Mouse (Mus musculus) kidney, postnatal 0 days (tissue): ENCODE measurements around the gene Wrnip1. TPM values are rescaled to one million over a fixed set of nuclear protein-coding genes. Genes with fewer than 3 reads are reported as not detected.

Experiments used
- ATAC-seq: fragments of 200-750 bp; cut with Nextera tagmentation; replicated peaks from 2 replicates; pipeline ENCODE4 v1.8.0; 2017; ENCODE audit warnings: low read depth, moderate number of reproducible peaks, moderate TSS enrichment, moderate library complexity; ENCODE audit not compliant: low FRiP score
- DNase-seq: peaks from one replicate; pipeline ENCODE4 v3.0.0-alpha.2; 2016; ENCODE audit warnings: low spot score
- H3K27ac ChIP-seq: fragments of 300-500 bp; sonication (generic); 2 replicates; pipeline ENCODE4 v1.5.1; 2014; ENCODE audit warnings: mild to moderate bottlenecking
- H3K27me3 ChIP-seq: fragments of 300-500 bp; sonication (generic); 2 replicates; pipeline ENCODE4 v1.6.1; 2014; ENCODE audit warnings: low read length, mixed read lengths; ENCODE audit not compliant: insufficient read depth
- H3K36me3 ChIP-seq: fragments of 300-500 bp; sonication (generic); 2 replicates; pipeline ENCODE4 v1.6.1; 2014; ENCODE audit warnings: low read length, mixed read lengths; ENCODE audit not compliant: insufficient read depth
- H3K4me1 ChIP-seq: fragments of 300-500 bp; sonication (generic); replicated peaks from 2 replicates; pipeline ENCODE4 v1.6.1; 2014; ENCODE audit warnings: antibody characterized with exemption, low read length, mixed read lengths; ENCODE audit not compliant: insufficient read depth
- H3K4me2 ChIP-seq: fragments of 300-500 bp; sonication (generic); 2 replicates; pipeline ENCODE4 v1.6.1; 2014; ENCODE audit warnings: mild to moderate bottlenecking, low read length, moderate library complexity, mixed read lengths
- H3K4me3 ChIP-seq: fragments of 300-500 bp; sonication (generic); replicated peaks from 2 replicates; pipeline ENCODE4 v1.5.1; 2014; ENCODE audit warnings: low read depth, low read length
- H3K9ac ChIP-seq: fragments of 300-500 bp; sonication (generic); 2 replicates; pipeline ENCODE4 v1.6.1; 2014; ENCODE audit warnings: low read depth, low read length
- H3K9me3 ChIP-seq: fragments of 300-500 bp; sonication (generic); replicated peaks from 2 replicates; pipeline ENCODE4 v1.6.1; 2016; ENCODE audit warnings: low read length, inconsistent platforms, mixed read lengths
- CTCF ChIP-seq: IDR thresholded peaks from 2 replicates; pipeline ENCODE4 v1.5.1; 2016; ENCODE audit warnings: antibody characterized with exemption, low read depth, mild to moderate bottlenecking, moderate library complexity
- WGBS: fragments of 180-500 bp; shearing (Covaris S2); extraction: QIAGEN DNeasy Blood & Tissue Kit; methylation state at CpG from one replicate; pipeline ENCODE4 v1.1.7; 2014; 5-methylcytosine and 5-hydroxymethylcytosine counted together
- polyA plus RNA-seq: library from polyadenylated mRNA; unstranded; fragments of >200 nt; fragmentation: Nextera tagmentation; extraction: Ambion mirVana; gene quantifications from 2 replicates; pipeline ENCODE4 v1.2.1, GENCODE M21; 2015

Wrnip1 gene
- polyA plus RNA-seq, 1 experiment from 2014 or later: 25.8 TPM

DNA sequence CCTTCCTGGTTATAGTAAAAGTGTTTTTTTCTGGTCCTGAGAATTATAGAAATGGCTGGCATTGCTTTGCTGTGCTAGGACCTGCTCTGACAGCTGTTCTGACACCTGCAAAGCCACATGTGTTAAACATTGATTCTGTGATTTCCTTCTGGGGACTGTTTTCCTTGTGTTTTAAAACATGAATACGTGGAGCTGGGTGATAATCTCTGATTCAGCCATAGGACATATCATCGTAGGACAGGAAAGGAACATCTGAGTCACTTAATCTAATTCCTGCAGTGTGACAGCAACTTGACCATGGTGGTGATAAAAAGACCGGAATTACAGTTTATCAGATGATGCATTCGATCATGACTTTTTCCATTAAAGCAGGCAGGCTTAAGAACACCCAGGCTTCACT is 27.0 kb downstream of the Wrnip1 start:
- Histone ChIP-seq H3K36me3 (0 out of 2 replicates have a peak, but pooled peaks cover 2% of the 10 kb centered on the region), H3K9ac (no peak overlapping the region), H3K4me3 (no peak overlapping the region), H3K27ac (no peak overlapping the region), H3K9me3 (no peaks in the 10 kb centered on the region), H3K4me2 (no peak overlapping the region), H3K27me3 (no peaks in the 10 kb centered on the region), H3K4me1 (no peaks in the 10 kb centered on the region)
- ATAC-seq (no peak), DNase-seq (no peak)
- WGBS: 71% methylated on average over 4 of the region's 4 CpGs
- TF ChIP-seq CTCF: no peak

DNA sequence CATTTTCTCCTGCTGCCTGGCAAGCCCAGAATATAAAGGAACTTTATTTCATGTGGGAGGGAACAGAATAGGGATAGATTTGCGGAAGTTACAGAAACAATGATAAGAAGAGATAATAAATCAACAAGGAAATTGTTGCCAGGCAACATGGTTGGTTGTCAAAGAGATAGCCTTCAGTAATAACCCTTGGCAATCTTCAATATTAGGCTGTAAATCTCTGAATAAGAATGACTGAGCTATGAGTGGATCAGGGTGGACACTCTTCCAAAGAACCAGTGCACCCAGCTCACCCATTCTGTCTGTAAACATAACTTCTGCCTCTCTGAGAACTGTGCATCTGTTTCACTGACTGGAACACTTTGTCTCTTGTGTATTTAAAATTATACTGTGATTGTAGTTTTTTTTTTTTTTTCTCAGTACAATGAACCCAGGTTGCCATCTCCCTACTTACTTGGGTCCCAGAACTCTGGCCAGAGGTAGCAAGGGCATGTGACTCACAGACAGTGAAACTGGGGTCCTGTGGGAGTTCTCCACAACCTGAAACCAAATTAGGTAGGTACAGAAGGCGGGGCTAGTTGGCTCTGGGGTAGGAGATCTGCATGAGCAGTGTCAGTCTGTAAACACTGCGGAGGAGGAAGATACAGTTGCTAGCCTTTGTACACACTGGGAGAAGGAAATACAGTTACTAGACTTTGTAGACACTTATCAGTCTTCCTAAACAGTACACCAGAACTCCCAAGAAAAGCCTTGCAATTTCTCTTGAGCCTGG is 29.9 kb downstream of the Wrnip1 start:
- TF ChIP-seq CTCF: no peak
- Histone ChIP-seq H3K9me3 (no peaks in the 10 kb centered on the region), H3K36me3 (no peaks in the 10 kb centered on the region), H3K4me3 (no peak overlapping the region), H3K27ac (no peak overlapping the region), H3K4me1 (no peaks in the 10 kb centered on the region), H3K9ac (no peak overlapping the region), H3K27me3 (no peaks in the 10 kb centered on the region), H3K4me2 (no peak overlapping the region)
- WGBS: 58% methylated on average over 3 of the region's 3 CpGs
- ATAC-seq: no peak
- DNase-seq: peak; percentile 5

DNA sequence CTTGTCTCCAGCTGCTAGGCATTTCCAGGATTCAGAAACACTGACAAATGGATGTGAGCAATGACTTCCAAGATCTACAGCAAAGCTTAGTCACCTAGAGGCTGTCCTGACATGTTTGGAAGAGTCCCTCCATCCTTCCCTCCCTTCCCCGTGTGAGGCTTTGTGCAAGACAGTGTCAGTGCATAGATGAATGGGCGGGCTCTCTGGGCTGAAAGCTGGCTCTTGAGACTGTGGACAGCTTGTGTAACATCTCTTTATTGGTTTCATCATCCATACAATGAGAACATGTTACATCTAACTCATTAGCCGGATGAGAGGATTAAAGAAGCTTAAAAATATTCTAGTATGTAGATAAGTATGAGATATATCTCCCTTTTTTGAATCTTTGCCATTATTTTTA is 30.9 kb downstream of the Wrnip1 start:
- 81% methylated on average over 3 of the region's 3 CpGs for WGBS
- Histone ChIP-seq H3K27me3 (no peaks in the 10 kb centered on the region), H3K4me1 (no peaks in the 10 kb centered on the region), H3K4me2 (no peak overlapping the region), H3K9ac (no peak overlapping the region), H3K4me3 (no peak overlapping the region), H3K27ac (no peak overlapping the region), H3K36me3 (no peaks in the 10 kb centered on the region), H3K9me3 (no peaks in the 10 kb centered on the region)
- no peak for ATAC-seq
- DNase-seq: no peak
- no peak for TF ChIP-seq CTCF

DNA sequence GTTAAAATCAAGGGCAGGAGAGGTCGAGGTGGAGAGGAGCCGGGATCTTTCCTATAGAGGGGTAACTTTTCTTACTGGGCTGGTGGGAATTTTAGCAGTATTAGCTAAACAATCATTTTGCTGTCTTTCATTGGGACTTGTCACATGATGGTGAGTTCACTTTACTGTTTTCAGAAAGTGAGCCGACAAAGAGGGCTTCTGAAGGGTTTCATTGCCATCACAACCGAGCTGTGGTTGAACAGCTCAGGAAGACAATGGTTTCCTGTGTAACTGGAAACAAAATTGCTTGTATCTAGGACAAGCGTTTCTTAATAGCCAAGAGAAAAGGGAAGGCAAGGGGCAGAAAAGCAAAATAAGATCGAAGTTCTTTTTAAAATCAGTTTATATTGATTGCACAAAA is 31.4 kb downstream of the Wrnip1 start:
- H3K27ac ChIP-seq: no peak overlapping the region
- TF ChIP-seq CTCF: no peak
- no peak overlapping the region for H3K4me2 ChIP-seq
- no peaks in the 10 kb centered on the region for H3K36me3 ChIP-seq
- H3K4me1 ChIP-seq: no peaks in the 10 kb centered on the region
- no peaks in the 10 kb centered on the region for H3K27me3 ChIP-seq
- DNase-seq (no peak), ATAC-seq (no peak)
- no peak overlapping the region for H3K4me3 ChIP-seq
- WGBS: 74% methylated on average over 6 of the region's 6 CpGs
- no peak overlapping the region for H3K9ac ChIP-seq
- no peaks in the 10 kb centered on the region for H3K9me3 ChIP-seq

DNA sequence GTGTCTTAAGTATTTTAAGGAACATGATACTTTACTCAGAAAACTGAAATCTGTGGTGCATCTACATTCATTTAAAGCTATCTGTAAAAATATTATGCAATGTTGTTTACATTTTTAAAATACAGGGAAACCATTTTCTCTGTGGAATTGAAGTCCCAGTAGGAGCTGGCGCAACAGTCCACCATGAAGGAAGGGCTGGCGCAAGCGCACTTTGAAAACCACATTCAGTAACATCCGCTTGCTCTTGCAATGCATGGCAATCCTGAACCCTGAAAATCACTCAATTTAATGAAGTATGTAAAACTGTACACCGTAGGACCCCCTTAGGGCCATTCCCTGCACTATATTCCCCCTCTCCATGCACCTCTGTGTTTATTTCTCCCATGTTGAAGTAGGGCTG is 32.7 kb downstream of the Wrnip1 start:
- H3K4me2 ChIP-seq: no peak overlapping the region
- no peaks in the 10 kb centered on the region for H3K27me3 ChIP-seq
- no peak for ATAC-seq
- no peaks in the 10 kb centered on the region for H3K36me3 ChIP-seq
- H3K4me3 ChIP-seq: no peak overlapping the region
- H3K9ac ChIP-seq: no peak overlapping the region
- DNase-seq: no peak
- no peak for TF ChIP-seq CTCF
- H3K27ac ChIP-seq: no peak overlapping the region
- H3K9me3 ChIP-seq: no peaks in the 10 kb centered on the region
- no peaks in the 10 kb centered on the region for H3K4me1 ChIP-seq
- 92% methylated on average over 5 of the region's 5 CpGs for WGBS

DNA sequence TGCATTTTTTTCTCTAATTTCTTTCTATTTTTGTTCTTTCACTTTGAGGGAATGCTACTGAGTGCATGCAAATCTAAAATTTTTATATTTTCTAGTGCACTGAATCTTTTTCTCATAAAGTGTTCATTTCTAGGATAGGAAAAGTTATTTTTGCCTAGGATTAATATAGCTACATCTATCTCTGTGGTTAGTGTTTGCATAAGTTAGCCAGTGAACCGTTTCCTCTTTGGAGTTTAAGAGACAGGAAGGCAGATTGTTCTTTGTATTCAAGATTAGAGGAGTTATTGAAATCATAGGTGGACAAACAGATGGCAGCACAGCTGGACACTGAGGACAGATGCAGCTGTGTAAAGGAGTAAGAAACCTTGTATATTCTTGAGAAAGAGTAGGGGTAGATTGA is 37.5 kb downstream of the Wrnip1 start:
- no peak for TF ChIP-seq CTCF
- H3K9ac ChIP-seq: no peak overlapping the region
- H3K9me3 ChIP-seq: no peaks in the 10 kb centered on the region
- no peak overlapping the region for H3K27ac ChIP-seq
- H3K4me1 ChIP-seq: no peaks in the 10 kb centered on the region
- H3K36me3 ChIP-seq: no peaks in the 10 kb centered on the region
- no peaks in the 10 kb centered on the region for H3K27me3 ChIP-seq
- 40% methylated on average over 1 of the region's 1 CpGs for WGBS
- DNase-seq: no peak
- ATAC-seq: no peak
- H3K4me2 ChIP-seq: no peak overlapping the region
- H3K4me3 ChIP-seq: no peak overlapping the region

DNA sequence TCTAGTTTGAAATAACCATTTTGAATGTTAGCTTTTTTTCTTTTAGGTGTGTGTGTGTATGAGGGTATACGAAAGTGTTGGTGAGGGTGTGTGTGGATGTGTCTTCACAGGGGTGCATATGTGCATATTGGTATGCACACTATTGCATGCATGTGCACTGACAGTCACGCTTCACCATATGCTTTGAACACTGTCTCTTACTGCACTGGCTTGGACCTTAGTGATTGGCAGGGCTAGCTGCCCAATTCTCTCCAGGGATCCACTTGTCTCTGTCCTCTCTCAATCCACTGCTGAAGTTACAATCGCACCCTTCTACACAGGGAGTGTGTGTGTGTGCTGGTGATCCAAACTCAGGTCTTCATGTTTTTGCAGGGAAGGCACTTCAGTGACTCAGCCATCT is 39.5 kb downstream of the Wrnip1 start:
- Histone ChIP-seq H3K4me3 (no peak overlapping the region), H3K27me3 (no peaks in the 10 kb centered on the region), H3K4me1 (no peaks in the 10 kb centered on the region), H3K36me3 (no peaks in the 10 kb centered on the region), H3K4me2 (no peak overlapping the region), H3K9me3 (no peaks in the 10 kb centered on the region), H3K9ac (no peak overlapping the region), H3K27ac (no peak overlapping the region)
- 94% methylated on average over 3 of the region's 3 CpGs for WGBS
- no peak for ATAC-seq
- no peak for DNase-seq
- TF ChIP-seq CTCF: no peak
